Mouse (Mus musculus): Measurements from ENCODE around the gene Ctsz. TPM values are rescaled to one million over a fixed set of nuclear protein-coding genes. Genes with fewer than 3 reads are reported as not detected.
A peak's percentile ranks its signal among the peaks of the same experiment; 100 is the strongest.

The Ctsz gene
- polyA plus RNA-seq, 1 experiment from 2014 or later: 381 TPM

- H3K36me3 ChIP-seq (ENCODE audit: control insufficient read depth, insufficient read depth, low read length): no peaks in the 10 kb centered on the region
- H3K27me3 ChIP-seq (replicated peaks; ENCODE audit: control insufficient read depth, insufficient read depth, low read length): no peaks in the 10 kb centered on the region
- peak within 1 kb of the TSS; percentile 85 for H3K4me2 ChIP-seq (ENCODE audit: low read depth, low read length)
- peak within 1 kb of the TSS; percentile 88 for H3K4me3 ChIP-seq (ENCODE audit: low read length)
- ATAC-seq: peak; percentile 98
- under 1% methylated on average over 40 of the region's 40 CpGs for WGBS
- no peaks in the 10 kb centered on the region for H3K9me3 ChIP-seq (ENCODE audit: control insufficient read depth, low read length)
- peaks cover 9% of the 10 kb centered on the region for H3K4me1 ChIP-seq (ENCODE audit: control insufficient read depth, insufficient read depth, low read length)
- peak within 1 kb of the TSS; percentile 46 for H3K27ac ChIP-seq (ENCODE audit: low read length)
- H3K9ac ChIP-seq (ENCODE audit: low read depth, low read length): peak within 1 kb of the TSS; percentile 94
These were observed 23.0 kb downstream of the Ctsz start, which contains the start of gene Nelfcd for GRCm38 (mm10) chr2:174415731-174416310. Nelfcd (plus strand) TSS chr2:174415804.

- no peak overlapping the region for H3K27ac ChIP-seq (ENCODE audit: low read length)
- 47% methylated on average over 18 of the region's 18 CpGs for WGBS
- no peaks in the 10 kb centered on the region for H3K9me3 ChIP-seq (ENCODE audit: control insufficient read depth, low read length)
- H3K4me2 ChIP-seq (ENCODE audit: low read depth, low read length): peak overlapping the region; percentile 25; the same call in 1 of the 2 replicates
- H3K9ac ChIP-seq (ENCODE audit: low read depth, low read length): peak overlapping the region; percentile 94; the same call in 1 of the 2 replicates
- no peaks in the 10 kb centered on the region for H3K27me3 ChIP-seq (replicated peaks; ENCODE audit: control insufficient read depth, insufficient read depth, low read length)
- ATAC-seq: no peak; the same call in 1 of the 2 replicates
- H3K36me3 ChIP-seq (ENCODE audit: control insufficient read depth, insufficient read depth, low read length): no peaks in the 10 kb centered on the region
- H3K4me3 ChIP-seq (ENCODE audit: low read length): peak overlapping the region; percentile 88
- H3K4me1 ChIP-seq (ENCODE audit: control insufficient read depth, insufficient read depth, low read length): peaks cover 9% of the 10 kb centered on the region
These were observed 23.7 kb downstream of the Ctsz start for GRCm38 (mm10) chr2:174415001-174415730.

- WGBS: 77% methylated on average over 7 of the region's 7 CpGs
- Histone ChIP-seq H3K27me3 (replicated peaks; ENCODE audit: control insufficient read depth, insufficient read depth, low read length) (no peaks in the 10 kb centered on the region), H3K4me2 (ENCODE audit: low read depth, low read length) (no peak overlapping the region), H3K27ac (ENCODE audit: low read length) (no peak overlapping the region), H3K36me3 (ENCODE audit: control insufficient read depth, insufficient read depth, low read length) (no peaks in the 10 kb centered on the region), H3K9me3 (ENCODE audit: control insufficient read depth, low read length) (no peaks in the 10 kb centered on the region), H3K4me1 (ENCODE audit: control insufficient read depth, insufficient read depth, low read length) (peaks cover 9% of the 10 kb centered on the region), H3K4me3 (ENCODE audit: low read length) (no peak overlapping the region), H3K9ac (ENCODE audit: low read depth, low read length) (no peak overlapping the region)
- ATAC-seq: no peak
These were observed 25.7 kb downstream of the Ctsz start for GRCm38 (mm10) chr2:174413127-174413526.

GRCm38 (mm10) chr2:174410222-174410621, 28.6 kb downstream of the Ctsz start:
- 38% methylated on average over 2 of the region's 2 CpGs for WGBS
- Histone ChIP-seq H3K27ac (ENCODE audit: low read length) (no peak overlapping the region), H3K4me1 (ENCODE audit: control insufficient read depth, insufficient read depth, low read length) (no peaks in the 10 kb centered on the region), H3K9ac (ENCODE audit: low read depth, low read length) (no peak overlapping the region), H3K4me3 (ENCODE audit: low read length) (no peak overlapping the region), H3K36me3 (ENCODE audit: control insufficient read depth, insufficient read depth, low read length) (no peaks in the 10 kb centered on the region), H3K4me2 (ENCODE audit: low read depth, low read length) (no peak overlapping the region), H3K27me3 (replicated peaks; ENCODE audit: control insufficient read depth, insufficient read depth, low read length) (no peaks in the 10 kb centered on the region), H3K9me3 (ENCODE audit: control insufficient read depth, low read length) (no peaks in the 10 kb centered on the region)
- peak; percentile 68 for ATAC-seq

- no peak for ATAC-seq
- Histone ChIP-seq H3K27me3 (replicated peaks; ENCODE audit: control insufficient read depth, insufficient read depth, low read length) (no peaks in the 10 kb centered on the region), H3K4me2 (ENCODE audit: low read depth, low read length) (no peak overlapping the region), H3K4me1 (ENCODE audit: control insufficient read depth, insufficient read depth, low read length) (no peaks in the 10 kb centered on the region), H3K9ac (ENCODE audit: low read depth, low read length) (no peak overlapping the region), H3K27ac (ENCODE audit: low read length) (no peak overlapping the region), H3K9me3 (ENCODE audit: control insufficient read depth, low read length) (no peaks in the 10 kb centered on the region), H3K4me3 (ENCODE audit: low read length) (no peak overlapping the region), H3K36me3 (ENCODE audit: control insufficient read depth, insufficient read depth, low read length) (no peaks in the 10 kb centered on the region)
- 82% methylated on average over 4 of the region's 4 CpGs for WGBS
These were observed 38.4 kb downstream of the Ctsz start for GRCm38 (mm10) chr2:174400396-174400795.

- 88% methylated on average over 6 of the region's 6 CpGs for WGBS
- Histone ChIP-seq H3K9me3 (ENCODE audit: control insufficient read depth, low read length) (no peaks in the 10 kb centered on the region), H3K4me1 (ENCODE audit: control insufficient read depth, insufficient read depth, low read length) (no peaks in the 10 kb centered on the region), H3K4me3 (ENCODE audit: low read length) (no peak overlapping the region), H3K4me2 (ENCODE audit: low read depth, low read length) (no peak overlapping the region), H3K27me3 (replicated peaks; ENCODE audit: control insufficient read depth, insufficient read depth, low read length) (no peaks in the 10 kb centered on the region), H3K27ac (ENCODE audit: low read length) (no peak overlapping the region), H3K9ac (ENCODE audit: low read depth, low read length) (no peak overlapping the region), H3K36me3 (ENCODE audit: control insufficient read depth, insufficient read depth, low read length) (no peaks in the 10 kb centered on the region)
- ATAC-seq: no peak
These were observed 41.0 kb downstream of the Ctsz start for GRCm38 (mm10) chr2:174397881-174398280.

GRCm38 (mm10) chr2:174397065-174397464, 41.8 kb downstream of the Ctsz start:
- Histone ChIP-seq H3K9ac (ENCODE audit: low read depth, low read length) (no peak overlapping the region), H3K4me2 (ENCODE audit: low read depth, low read length) (no peak overlapping the region), H3K4me3 (ENCODE audit: low read length) (no peak overlapping the region), H3K9me3 (ENCODE audit: control insufficient read depth, low read length) (no peaks in the 10 kb centered on the region), H3K27me3 (replicated peaks; ENCODE audit: control insufficient read depth, insufficient read depth, low read length) (no peaks in the 10 kb centered on the region), H3K27ac (ENCODE audit: low read length) (no peak overlapping the region), H3K4me1 (ENCODE audit: control insufficient read depth, insufficient read depth, low read length) (no peaks in the 10 kb centered on the region), H3K36me3 (ENCODE audit: control insufficient read depth, insufficient read depth, low read length) (no peaks in the 10 kb centered on the region)
- WGBS: 89% methylated on average over 1 of the region's 1 CpGs
- ATAC-seq: no peak

GRCm38 (mm10) chr2:174396643-174397042, 42.2 kb downstream of the Ctsz start:
- WGBS: 89% methylated on average over 10 of the region's 10 CpGs
- Histone ChIP-seq H3K4me3 (ENCODE audit: low read length) (no peak overlapping the region), H3K4me1 (ENCODE audit: control insufficient read depth, insufficient read depth, low read length) (no peaks in the 10 kb centered on the region), H3K9me3 (ENCODE audit: control insufficient read depth, low read length) (no peaks in the 10 kb centered on the region), H3K4me2 (ENCODE audit: low read depth, low read length) (no peak overlapping the region), H3K9ac (ENCODE audit: low read depth, low read length) (no peak overlapping the region), H3K27ac (ENCODE audit: low read length) (no peak overlapping the region), H3K36me3 (ENCODE audit: control insufficient read depth, insufficient read depth, low read length) (no peaks in the 10 kb centered on the region), H3K27me3 (replicated peaks; ENCODE audit: control insufficient read depth, insufficient read depth, low read length) (no peaks in the 10 kb centered on the region)
- ATAC-seq: no peak

GRCm38 (mm10) chr2:174393383-174393782, 45.5 kb downstream of the Ctsz start:
- Histone ChIP-seq H3K9me3 (ENCODE audit: control insufficient read depth, low read length) (no peaks in the 10 kb centered on the region), H3K9ac (ENCODE audit: low read depth, low read length) (no peak overlapping the region), H3K4me1 (ENCODE audit: control insufficient read depth, insufficient read depth, low read length) (no peaks in the 10 kb centered on the region), H3K4me2 (ENCODE audit: low read depth, low read length) (no peak overlapping the region), H3K27me3 (replicated peaks; ENCODE audit: control insufficient read depth, insufficient read depth, low read length) (no peaks in the 10 kb centered on the region), H3K4me3 (ENCODE audit: low read length) (no peak overlapping the region), H3K27ac (ENCODE audit: low read length) (no peak overlapping the region), H3K36me3 (ENCODE audit: control insufficient read depth, insufficient read depth, low read length) (no peaks in the 10 kb centered on the region)
- WGBS: 73% methylated on average over 5 of the region's 5 CpGs
- no peak for ATAC-seq

Data from intestine, embryonic 16.5 days (tissue).